Mouse (Mus musculus) v-Abl transformed pro-B cells (cell line): Measurements from ENCODE around the gene Slc8a2.

Experiments
- in situ Hi-C, 2 experiments: fragments of 400-800 bp; cut with MboI; formaldehyde crosslinking; loops; one replicate each; pipeline ENCODE4 v1.15.1; 2025; ENCODE audit not compliant: unreplicated experiment in 2 of 2

The Slc8a2 gene

DNA sequence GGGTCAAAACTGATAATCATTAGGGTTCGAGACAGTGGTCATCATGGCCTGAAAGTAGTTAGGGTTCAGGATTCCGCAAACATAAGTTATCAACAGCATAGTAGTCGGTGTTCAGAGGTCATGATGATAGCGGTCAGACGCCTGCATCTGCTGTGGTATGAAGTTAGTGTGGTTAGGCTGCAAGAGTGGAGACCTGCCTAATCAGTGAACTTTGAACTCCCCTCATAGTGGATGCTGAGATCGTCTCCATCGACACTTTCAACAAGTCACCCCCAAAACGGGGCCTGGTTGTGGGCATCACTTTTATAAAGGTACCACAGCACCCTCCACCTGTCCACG is 9.4 kb upstream of the Slc8a2 start:
- in situ Hi-C loops: no loop called here

DNA sequence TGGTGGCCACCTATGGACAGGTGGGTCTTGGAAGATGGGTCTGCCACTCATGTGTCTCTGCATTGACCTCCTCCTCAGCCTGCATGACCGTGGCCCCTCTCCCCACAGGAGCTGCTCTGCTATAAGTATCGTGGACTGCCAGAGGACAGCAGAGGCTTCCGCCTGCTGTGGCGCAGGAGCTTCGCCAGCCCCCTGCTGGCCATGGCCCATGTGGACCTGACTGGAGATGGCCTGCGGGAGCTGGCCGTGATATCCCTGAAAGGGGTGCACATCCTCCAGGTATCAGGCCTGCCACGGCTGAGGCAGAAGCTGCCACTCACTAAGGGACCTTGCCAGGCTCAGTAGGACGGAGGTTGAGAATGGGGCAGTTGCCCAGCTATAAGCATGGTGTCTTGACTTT is 3.8 kb upstream of the Slc8a2 start:
- in situ Hi-C loops: no loop called here

DNA sequence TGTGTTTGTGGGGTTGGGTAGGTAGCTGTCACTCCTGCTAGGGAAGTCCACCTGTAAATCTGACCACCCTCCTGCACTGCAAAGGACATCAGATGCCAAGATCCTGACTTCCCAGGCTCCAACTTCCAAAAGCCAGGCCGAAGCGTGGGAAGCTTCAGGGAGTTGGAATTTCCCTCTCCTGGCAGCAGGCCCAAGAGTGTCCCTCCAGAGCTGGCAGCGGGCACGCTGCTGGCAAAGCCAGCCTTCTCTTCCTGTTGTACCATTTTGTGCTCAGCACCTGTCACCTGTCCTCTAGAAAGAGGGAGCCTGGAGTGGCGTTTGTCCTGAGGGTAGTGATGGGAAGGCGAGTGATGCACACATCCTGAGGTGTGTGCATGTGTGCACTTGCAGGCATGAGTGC is 1.3 kb upstream of the Slc8a2 start:
- in situ Hi-C loops: no loop called here

DNA sequence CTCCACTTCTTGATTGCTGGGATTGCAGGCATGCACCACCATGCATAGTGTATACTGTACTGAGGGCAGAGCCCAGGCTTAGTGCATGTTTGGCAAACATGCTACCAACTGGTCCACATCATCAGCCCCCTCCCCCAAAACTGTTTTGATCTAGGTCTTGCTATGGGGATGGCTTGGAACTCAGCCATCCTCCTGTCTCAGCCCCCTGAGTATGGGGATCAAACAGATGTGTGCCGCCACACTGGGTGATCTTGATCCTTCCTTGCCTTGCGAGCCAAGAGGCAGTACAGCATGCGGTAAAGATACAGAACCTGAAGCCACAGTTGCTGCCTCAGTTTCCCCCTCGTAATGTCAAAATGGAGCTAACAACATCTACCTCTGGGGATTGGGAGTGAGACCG is 727 bp upstream of the Slc8a2 start:
- in situ Hi-C loops: no loop called here

DNA sequence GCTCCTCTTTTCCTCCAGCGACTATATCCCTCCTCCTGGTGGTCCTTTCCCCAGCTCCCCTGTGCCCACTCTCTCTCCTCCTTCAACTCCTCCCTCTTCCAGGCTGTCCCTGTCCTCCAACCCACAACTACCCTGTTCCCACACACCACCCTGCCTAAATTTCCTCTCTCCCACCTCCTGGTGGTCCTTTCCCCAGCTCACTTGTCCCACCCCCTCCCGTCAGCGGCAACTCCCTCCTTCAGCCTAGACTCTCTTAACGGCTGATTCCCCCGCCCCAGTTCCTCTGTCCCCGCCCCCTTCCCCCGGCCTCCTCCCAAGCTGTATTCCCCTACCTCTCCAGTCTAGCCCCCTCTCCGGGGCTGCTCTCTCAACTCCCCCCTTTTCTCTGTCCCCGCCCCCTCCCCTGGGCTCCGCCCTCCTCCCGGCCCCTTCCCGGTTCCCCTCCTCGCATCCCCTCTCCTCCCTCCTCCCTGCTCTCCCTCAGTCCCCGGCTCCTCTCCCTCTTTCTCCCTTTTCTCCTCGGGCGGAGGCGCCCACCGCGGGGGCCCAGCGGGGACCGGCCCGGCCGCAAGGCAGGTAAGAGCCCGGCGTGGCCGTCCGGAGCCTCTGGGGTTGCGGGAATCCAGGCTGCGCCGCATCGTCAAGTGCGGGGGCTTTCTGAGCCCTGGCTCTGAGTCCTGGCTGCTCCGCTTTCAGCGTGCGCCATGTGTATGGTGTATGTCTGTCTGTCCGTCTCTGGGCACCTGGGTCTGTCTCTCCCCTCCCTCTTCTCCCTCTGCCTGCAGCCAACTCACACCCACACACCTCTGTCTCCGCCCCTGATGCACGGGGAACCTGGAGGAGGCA is 443 bp downstream of the Slc8a2 start:
- in situ Hi-C loops: no loop called here

DNA sequence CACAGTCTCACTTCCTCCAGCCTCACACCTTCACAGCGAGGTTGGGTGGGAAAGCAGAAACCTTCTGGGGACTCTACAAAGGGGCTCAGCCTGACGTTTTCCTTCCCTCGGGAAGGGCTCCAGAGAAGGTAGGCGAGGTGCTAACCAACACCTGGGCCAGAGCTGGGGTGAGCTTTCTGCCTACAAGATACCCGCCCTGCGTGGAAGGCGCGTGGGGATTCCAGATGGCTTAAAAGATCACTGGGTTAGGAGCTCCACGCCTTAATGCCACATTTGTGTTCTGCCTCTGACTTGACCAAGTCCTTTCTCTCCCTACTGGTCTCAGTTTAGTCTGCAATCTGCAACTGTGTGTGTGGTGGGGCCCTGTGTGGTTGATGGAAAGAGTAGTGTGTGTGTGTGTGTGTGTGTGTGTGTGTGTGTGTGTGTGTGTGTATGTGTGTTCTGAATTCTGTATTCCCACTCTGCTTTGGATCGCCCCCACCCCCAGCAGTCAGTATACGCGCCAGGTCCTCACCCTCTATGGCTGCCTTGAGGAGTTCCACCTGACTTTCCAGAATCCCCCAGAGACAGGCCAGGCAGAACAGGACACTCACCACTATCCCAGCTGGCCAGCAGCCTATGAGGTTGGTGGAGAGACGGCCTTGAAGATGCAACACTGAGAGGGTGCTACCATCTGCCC is 1.5 kb downstream of the Slc8a2 start:
- in situ Hi-C loops: no loop called here

DNA sequence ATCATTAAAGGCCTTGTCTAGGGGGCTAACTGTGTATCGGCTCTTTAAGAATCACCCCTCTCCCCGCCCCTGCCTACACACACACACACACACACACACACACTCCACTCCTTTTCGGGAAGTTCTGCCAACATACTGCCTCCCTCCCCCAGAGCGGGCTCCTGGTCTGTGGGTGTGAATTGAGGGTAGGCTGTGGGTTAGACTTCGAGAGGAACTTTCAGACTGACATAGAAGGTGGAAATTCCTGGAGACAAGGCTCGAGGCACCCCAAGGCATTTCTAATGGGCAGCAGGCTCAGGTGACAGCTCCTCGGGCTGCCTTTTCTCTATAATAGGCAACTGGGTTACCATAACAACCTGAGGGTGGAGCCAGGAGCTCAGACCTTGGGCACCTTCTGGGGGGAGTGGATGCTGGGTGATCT is 2.5 kb downstream of the Slc8a2 start:
- in situ Hi-C loops: no loop called here

DNA sequence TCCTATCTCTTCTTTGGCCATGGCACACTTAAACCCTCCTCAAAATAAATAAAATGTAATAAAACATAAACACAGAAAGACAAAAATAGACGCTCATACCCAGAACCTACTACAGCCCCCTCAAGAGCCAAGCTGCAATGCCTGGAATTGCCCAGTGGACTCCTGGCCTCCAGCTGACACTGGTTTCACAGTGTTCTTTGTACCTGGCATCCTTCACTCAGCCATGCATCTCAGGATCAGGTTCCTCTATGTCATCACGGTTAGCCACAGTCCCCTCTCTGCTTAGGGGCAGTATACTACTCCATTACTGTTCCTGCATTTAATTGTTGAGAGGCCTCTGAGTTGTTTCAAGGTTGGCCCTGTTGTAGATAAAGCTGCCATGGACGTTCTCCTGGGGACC is 3.3 kb downstream of the Slc8a2 start:
- in situ Hi-C loops: no loop called here

DNA sequence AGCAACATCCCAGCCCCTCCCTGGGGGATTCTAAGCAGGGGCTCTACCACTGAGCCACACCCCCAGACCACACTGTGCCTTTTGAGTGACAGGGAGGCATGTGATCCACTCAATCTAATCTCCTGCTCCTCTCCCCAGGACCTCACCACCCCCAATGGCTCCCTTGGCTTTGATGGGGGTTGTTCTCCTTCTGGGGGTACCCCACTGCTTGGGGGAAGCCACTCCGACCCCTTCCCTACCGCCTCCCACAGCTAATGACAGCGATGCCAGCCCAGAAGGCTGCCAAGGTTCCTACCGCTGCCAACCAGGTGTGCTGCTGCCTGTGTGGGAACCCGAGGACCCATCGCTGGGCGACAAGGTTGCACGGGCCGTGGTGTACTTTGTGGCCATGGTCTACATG is 4.1 kb downstream of the Slc8a2 start:
- in situ Hi-C loops: no loop called here

DNA sequence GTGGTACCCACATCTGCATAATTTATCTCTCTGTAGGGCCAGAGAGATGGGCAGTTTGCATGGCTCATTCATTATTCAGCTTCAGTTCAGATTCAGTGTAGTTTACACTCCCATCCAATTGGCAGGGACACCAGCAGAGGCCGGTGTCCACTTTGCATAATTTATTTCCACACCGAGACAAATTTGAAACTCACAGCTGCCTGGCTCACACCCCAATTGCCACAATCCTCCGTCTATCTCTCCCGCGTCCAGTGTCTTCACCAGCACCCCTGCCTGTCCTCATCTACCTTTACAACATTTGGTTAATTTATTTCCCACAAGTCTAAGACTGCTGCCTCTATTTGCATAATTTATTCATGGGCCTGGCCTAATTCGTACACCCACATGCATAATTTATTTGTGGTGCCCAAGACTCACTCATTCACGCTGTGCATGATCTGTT is 5.3 kb downstream of the Slc8a2 start:
- in situ Hi-C loops: no loop called here

DNA sequence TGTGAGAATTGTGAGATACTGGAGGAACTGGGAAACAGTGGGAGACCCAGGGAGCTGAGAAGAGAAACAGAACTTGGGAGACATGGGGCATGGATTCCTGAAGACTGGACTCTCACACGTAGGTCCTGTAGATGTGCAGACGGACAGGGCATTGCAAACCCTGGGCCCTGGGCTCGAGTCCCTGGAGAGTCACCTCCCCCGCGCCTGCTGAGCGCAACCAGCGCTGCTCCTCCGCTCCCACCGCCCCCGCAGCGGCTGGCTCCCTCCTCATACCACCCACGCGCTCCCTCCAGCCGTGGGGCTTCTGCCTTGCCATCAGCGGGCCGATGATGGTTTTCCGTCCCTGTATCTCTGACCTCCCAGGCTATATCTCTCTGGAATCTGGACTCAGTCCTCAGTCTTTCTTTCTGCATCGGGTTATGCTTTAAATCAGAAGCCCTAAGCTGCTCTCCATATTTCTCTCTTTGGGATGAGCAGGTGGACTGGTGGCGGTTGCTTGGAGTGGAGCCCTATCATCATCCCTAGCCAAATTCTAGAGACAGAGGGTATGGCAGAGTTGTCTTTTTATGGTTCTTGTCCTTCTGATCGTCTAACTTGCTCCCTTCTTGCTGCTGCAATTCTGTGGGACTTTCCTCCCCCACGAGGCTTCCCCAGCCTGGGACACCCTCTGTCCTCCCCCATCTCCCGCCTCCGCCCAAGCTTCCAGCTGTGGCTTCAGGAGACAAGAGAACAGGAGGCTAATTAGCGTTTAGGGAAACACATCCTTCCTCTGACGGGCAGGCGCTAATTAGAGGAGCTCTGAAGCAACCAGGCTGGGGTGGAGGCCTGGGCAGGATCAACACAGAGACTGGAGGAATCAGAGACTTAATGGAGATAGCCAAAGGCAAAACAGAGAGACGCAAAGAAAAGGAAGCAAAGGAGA is 17.1 kb downstream of the Slc8a2 start:
- in situ Hi-C loops: loop anchor here in 1 of 2 experiments (5.0 kb wide), 1 partner anchor 89 kb away; no protein-coding TSS in a partner anchor

DNA sequence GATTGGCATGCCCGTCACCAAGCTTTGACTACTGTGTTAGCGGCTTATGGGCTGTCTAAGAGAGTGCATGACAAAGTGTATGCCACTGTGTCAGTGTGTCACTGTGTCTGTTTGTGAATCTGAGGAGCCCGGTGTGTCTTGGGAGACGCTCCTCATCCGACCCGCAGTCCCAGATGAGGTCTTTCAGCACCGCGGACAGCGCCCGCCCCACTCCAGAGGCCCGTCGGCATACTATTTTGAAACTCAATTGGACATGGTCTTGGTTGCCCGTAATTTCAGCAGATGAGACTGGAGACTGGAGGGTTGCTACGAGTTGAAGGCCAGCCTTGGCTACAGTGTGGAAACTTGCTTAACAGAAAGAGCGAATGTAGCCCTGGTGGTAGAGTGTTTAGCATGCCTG is 18.0 kb downstream of the Slc8a2 start:
- in situ Hi-C loops: loop anchor here in 1 of 2 experiments (5.0 kb wide), 1 partner anchor 90 kb away; no protein-coding TSS in a partner anchor

DNA sequence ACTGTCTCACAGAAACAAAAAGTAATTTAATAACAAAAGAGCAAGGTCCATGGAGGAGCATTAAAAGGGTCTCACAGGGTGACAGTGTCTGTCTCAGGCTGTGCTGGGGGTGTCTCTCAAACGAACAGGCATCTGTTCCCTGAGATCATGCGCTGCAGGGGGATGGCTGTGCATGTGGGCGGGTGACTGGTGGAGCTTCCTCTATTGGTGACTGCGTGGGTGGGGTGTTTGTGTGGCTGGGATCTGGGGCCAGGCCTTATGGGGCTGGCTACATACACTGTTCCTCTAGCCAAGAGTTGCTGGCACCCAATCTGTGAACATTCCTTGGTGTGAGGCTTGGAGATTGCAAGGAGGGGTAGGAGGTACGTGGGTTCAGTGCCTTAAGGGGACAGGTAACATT is 19.6 kb downstream of the Slc8a2 start:
- in situ Hi-C loops: loop anchor here in 1 of 2 experiments (5.0 kb wide), 1 partner anchor 92 kb away; no protein-coding TSS in a partner anchor

DNA sequence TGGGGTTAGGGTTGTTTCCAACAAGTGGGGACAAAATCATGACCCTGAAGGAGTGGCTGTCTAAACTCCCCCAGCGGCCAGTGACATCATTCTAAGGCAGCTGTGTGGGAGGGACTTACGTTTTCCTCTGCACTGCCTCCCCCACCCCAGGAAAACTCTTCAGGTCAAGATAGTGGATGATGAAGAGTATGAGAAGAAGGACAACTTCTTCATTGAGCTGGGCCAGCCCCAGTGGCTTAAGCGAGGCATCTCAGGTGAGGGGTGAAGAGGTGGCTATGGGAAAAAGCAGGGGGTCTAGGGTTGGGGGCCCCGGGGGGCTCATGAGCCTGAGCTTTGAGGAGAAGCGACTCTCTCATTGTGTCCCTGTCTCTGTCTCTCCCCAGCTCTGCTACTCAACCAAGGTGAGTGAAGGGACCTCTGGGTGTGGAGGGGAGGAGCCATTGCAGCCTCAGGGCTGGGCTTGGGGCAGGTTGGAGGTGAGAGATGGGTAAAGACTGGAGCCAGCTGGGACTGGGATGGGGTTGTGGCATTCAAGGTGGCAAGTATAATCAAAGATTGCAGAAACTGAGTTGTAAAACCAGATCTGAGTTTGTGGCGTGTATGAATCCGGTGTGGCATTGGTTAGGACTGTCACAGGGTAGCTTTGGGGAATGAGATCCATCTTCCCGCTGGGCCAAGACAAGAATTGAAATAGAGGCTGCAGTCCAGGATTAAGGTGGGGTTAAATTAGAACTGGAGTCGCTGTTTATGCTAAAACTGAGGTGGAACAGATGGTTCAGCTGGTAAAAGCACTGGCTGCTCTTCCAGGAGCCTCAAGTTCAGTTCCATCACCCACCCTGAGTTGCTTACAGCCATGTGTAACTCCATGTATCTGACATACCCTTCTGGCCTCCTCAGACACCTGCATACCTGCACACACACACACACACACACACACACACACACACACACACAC is 20.8 kb downstream of the Slc8a2 start:
- in situ Hi-C loops: loop anchor here (5.0 kb wide), 2 partner anchors 93 to 168 kb away; no protein-coding TSS in a partner anchor

DNA sequence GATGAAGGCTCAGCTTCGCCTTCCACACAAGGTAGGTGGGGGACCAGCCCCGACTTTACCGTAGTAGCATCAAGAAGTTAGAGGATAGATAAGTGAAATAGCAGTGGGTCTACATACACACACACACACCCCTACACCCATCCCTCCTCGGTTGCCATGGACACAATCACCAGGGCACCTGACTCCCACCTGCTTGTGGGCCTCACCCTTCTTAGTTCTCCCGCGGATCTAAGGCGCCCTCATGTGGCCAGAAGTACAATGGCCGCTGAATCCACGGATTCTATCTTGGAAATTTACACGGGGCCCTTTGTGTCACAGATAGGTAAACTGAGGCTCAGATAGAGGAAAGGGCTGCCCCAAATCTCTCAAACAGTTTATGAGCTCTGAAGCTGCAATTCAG is 23.9 kb downstream of the Slc8a2 start:
- in situ Hi-C loops: loop anchor here (5.0 kb wide), 2 partner anchors 96 to 171 kb away; no protein-coding TSS in a partner anchor

DNA sequence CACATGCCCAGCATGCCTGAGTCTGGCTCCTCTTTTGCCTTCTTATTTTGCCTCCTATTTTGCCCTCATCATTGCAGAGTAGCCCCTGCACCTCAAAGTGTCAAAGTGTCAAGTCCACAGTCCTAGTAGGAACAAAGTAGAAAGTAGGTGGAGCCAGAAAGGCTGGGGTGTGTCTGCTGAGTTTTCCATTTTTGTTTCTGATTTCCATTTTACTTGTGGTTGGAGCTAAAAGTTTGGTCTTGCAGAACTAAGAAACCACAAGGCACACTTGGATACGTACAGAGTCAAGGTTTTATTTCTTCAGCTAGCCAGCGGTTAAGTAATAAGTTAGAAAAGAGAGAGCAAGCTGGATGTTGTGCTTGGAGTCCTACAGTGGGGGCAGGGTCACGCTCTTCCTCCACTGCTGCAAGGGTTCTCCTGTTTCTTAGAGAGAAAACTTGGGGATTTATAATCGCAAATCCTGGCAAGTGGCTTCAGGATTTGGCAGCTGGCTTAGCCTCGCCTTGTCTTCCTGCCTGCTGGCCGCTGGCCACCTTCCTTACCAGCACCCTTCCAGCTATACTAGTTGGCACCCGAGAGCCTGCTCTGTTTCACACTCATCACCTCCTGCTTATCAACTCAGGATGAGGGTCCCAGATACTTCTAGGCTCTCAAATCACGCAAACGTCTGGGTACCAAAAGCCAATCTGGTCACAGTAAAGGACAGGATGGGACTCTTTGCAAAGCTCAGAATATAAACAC is 25.7 kb downstream of the Slc8a2 start:
- in situ Hi-C loops: no loop called here

DNA sequence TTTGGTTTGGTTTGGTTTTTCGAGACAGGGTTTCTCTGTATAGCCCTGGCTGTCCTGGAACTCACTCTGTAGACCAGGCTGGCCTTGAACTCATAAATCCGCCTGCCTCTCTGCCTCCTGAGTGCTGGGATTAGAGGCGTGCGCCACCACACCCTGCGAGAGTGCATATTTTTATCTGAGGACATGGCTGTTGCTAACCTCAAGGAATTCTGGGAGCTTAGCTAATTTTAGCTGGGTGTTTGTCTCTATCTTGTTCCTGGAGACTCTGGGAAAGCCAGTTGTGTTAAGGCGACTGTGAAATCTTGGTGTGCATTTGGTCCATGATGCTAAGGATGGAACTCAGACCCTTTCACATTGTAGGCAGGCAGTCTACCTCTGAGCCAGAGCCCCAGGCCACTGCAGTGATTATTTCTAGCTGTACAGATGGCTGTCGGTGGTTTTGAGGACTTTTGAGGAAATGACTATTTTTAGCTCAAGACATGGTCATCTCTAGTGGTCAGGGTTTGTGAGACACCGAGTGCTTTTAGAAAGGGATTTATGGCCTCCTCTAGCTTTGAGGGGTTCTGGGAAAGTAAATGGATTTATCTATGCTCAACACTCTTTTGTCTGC is 26.6 kb downstream of the Slc8a2 start:
- in situ Hi-C loops: no loop called here

DNA sequence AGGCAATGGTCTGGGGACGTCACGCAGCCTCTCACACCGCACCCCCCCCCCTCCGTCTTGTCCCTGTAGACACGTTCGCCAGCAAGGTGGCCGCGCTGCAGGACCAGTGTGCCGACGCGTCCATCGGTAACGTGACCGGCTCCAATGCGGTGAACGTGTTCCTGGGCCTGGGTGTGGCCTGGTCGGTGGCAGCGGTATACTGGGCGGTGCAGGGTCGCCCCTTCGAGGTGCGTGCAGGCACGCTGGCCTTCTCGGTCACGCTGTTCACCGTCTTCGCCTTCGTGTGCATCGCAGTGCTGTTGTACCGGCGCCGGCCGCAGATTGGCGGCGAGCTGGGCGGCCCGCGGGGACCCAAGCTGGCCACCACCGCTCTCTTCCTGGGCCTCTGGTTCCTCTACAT is 29.1 kb downstream of the Slc8a2 start:
- in situ Hi-C loops: no loop called here

DNA sequence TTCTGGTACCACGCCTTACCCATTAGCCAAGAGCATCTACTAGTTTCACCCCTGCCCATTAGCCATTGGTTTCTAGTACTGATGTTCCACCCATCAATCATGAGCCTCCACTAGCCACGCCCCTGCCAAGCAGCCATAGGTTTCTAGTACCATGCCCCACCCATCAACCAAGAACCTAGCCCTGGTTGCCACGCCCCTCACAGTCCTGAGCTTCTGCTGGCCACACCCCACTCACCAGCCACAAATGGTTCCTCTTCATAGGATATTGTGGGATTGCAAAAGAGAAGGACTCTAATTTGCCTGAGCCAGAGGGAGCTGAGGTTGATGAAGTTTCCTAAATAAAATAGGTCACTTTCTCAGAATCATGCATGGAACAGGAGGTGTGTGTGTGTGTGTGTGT is 31.1 kb downstream of the Slc8a2 start:
- in situ Hi-C loops: no loop called here
